Mouse (Mus musculus) adrenal gland, postnatal 14 days (tissue): ENCODE measurements around the gene Sp7. TPM values are rescaled to one million over a fixed set of nuclear protein-coding genes. Genes with fewer than 3 reads are reported as not detected.

Source experiments
- DNase-seq: peaks from one replicate; pipeline ENCODE4 v3.0.0; 2021; ENCODE audit warnings: mixed read lengths
- long read RNA-seq, 2 experiments: library from polyadenylated mRNA; stranded (forward); transcript quantifications; one replicate each; pipeline ENCODE4 v2.0.0; 2021
- total RNA-seq: library from RNA; stranded (reverse); gene quantifications from 2 replicates; pipeline ENCODE4 v1.2.3, GENCODE M21; 2021

Sp7 gene
- not detected in 2 replicates for total RNA-seq
- long read RNA-seq, experiment 1, partial matches to known transcripts, result 0 of 1 reads
- long read RNA-seq, experiment 1, other reads (novel, unspliced or antisense), result 1 of 1 reads
- long read RNA-seq, experiment 2, result 0 reads

GRCm38 (mm10) chr15:102366733-102367344, at the start of gene Sp7:
Gene Sp7, minus strand, starts transcription at chr15:102367182.
- peak; percentile 18 for DNase-seq

GRCm38 (mm10) chr15:102413687-102414086, 46.7 kb upstream of the Sp7 start:
- no peak for DNase-seq

DNA sequence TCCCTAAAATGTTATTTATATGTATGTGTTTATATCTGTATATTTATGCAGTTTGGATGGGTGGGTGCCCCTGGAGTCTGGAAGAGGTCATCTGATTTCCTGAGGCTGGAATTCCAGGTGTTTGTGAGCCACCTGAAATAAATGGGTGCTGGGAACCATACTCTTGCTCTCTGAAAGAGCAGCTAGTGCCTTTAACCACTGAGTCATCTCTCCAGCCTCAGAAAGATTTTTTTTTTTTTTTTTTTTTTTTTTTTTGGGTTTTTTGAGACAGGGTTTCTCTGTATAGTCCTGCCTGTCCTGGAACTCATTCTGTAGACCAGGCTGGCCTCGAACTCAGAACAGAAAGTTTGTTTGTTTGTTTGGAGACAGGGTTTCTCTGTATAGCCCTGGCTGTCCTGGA, 44.1 kb upstream of the Sp7 start:
- DNase-seq, result no peak

GRCm38 (mm10) chr15:102409286-102409685, 42.3 kb upstream of the Sp7 start:
- DNase-seq, result no peak

DNA sequence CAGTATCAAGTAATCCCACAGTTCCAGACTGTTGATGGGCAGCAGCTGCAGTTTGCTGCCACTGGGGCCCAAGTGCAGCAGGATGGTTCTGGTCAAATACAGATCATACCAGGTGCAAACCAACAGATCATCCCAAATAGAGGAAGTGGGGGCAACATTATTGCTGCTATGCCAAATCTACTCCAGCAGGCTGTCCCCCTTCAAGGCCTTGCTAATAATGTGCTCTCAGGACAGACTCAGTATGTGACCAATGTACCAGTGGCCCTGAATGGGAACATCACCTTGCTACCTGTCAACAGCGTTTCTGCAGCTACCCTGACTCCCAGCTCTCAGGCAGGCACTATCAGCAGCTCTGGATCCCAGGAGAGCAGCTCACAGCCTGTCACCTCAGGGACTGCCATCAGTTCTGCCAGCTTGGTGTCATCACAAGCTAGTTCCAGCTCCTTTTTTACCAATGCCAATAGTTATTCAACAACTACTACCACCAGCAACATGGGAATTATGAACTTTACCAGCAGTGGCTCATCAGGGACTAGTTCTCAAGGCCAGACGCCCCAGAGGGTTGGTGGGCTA, 41.7 kb upstream of the Sp7 start:
- no peak for DNase-seq

- no peak for DNase-seq
These were observed 40.9 kb upstream of the Sp7 start for GRCm38 (mm10) chr15:102407681-102408557.

DNA sequence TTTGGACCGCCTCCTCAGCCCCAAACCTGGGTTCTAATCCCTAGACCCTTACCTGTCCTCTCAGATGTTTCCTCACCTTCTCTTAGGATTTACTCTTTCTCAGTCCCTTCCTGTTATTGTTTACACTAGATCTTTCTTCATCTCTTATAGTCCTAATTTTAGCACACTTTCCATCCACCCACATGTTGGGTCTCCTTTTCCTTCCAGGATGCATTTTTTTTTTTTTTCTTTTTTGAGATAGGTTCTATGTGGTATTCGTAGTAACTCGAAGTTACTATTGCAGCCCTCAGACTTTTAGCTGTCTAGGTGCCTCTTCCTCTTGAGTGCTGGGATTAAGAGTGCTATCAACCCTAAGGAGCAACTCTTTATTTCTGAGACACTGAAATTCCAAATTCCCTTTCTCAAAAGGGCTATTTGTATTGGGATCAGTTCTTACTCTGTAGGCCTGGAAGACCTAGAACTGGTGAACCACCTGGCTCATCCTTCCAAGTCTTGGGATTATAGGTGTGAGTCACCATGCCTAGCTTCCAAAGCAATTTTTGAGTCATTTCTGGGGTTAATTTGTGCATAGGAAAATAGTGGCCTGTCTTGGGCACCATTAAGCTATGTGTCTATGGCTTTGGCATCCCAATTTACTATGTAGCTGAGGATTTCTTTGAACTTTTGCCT, 40.1 kb upstream of the Sp7 start:
- no peak for DNase-seq

DNA sequence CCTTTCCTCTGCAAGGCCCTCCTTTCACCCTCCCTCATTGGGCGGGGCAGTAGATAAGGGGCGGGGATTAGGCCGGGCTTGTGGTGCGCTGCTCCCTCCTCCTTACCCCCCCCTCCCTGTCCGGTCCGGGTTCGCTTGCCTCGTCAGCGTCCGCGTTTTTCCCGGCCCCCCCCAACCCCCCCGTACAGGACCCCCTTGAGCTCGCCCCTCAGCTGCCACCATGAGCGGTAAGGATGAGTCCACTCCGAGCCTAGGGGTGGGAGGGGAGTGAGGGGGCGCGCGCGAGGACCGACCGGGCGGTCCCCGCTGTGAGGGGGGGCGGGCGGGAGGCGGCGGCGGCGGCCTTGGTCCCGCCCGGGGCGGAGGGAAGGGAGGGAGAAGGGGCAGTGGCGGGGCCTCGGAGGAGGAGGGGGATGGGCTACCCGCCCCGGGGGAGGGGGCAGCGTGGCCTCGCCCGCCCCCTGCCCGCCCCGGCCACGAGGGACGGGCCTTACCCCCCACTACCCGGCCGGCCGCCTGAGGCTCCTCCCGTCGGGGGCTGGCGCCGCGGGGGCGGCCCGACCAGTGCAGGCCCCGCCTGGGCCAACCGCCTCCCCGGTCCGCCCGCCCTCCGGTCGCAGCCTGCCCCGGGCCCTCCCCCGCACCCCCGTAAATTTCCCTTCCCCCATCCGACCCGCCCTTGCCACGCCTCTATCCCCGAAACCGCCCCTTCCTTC, 39.4 kb upstream of the Sp7 start:
- DNase-seq, result peak; percentile 92

- DNase-seq, result peak; percentile 99
These were observed 38.7 kb upstream of the Sp7 start, which contains the start of gene Sp1 for GRCm38 (mm10) chr15:102405489-102406195. Gene Sp1, plus strand, starts transcription at chr15:102406143.

- DNase-seq, result no peak
These were observed 37.9 kb upstream of the Sp7 start for GRCm38 (mm10) chr15:102404608-102405488.

GRCm38 (mm10) chr15:102402210-102402609, 35.2 kb upstream of the Sp7 start:
- DNase-seq, result no peak

DNA sequence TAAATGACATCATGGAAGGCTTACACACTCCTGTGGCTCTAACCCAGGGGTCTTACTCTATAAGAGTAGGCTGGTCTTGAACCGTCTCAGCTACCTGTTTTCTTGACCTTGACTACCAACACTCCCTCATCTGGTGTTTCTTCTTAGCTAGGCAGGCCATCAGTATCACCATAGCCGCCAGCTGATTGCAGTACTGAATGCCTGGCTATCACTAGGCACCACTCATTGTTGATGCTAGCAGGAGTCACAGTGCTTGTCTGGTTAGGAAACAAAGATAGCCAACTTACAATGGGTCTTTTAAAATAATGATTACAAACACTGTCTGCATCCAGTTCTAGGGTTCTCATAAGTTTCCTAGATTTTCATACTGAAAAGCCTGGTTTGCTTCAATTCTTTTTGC, 34.3 kb upstream of the Sp7 start:
- DNase-seq, result no peak

- no peak for DNase-seq
These were observed 33.6 kb upstream of the Sp7 start for GRCm38 (mm10) chr15:102400476-102401045.

GRCm38 (mm10) chr15:102399229-102400221, 32.5 kb upstream of the Sp7 start:
- DNase-seq, result peak; percentile 97

DNA sequence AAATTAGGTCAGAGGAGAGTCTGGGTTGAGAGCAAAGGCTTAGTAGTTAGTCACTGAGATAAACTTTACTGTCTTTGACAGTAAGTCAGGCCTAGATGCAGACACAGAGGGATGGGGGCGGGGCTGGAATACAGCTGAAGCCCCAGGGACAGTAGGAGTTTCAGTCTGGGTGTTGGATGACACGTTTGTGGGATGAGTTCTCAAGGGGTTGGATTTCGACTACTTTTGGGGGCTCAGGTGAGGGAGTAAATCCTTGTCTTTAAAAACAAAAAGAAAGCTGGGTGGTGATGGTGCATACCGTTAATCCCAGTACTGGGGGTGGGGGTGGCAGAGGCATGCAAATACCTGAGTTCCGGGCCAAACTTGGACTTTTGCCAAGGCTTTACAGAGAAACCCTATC, 31.6 kb upstream of the Sp7 start:
- peak; percentile 78 for DNase-seq

- DNase-seq, result peak; percentile 45
These were observed 28.1 kb upstream of the Sp7 start for GRCm38 (mm10) chr15:102395061-102395460.

DNA sequence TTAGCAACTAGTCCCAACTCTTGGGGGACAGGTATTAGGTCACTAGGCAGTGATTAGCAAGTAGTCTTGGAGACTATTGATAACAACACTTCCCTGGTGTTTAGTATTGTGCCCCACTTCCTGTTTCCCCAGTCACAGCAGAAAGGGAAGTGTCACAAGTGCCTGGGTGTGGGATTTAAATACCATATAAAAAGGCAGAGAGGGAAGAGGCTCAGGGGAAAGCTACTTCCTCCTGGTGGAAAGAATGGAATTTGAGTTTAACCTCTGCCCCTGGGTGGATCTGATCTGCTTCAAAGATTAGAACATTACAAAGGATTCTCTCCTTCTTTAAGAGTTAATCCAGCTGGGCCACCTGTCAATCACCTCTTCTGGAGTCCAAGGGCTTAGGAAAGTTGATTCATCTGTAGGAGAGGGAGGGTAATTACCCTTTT, 26.6 kb upstream of the Sp7 start:
- DNase-seq, result no peak

DNA sequence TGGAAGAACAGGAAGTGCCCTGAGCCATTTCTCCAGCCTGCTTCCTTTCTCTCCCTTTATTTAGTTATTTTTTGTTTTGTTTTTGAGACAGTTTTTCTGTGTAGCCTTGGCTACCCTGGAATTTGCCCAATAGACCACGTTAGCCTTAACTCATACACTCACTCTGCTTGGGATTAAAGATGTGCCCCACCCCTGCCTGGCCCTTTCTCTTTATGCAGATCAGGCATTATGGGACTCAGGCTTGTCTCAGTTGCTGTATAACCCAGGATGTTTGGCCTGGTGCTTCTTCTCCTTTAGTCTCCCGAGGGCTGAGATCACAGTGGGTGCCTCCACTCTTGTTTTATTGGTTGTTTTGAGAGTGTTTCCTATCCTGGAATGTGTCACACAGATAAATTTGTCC, 25.5 kb upstream of the Sp7 start:
- DNase-seq, result no peak
